Mouse (Mus musculus): ENCODE results near the gene Cldn14.

DNA sequence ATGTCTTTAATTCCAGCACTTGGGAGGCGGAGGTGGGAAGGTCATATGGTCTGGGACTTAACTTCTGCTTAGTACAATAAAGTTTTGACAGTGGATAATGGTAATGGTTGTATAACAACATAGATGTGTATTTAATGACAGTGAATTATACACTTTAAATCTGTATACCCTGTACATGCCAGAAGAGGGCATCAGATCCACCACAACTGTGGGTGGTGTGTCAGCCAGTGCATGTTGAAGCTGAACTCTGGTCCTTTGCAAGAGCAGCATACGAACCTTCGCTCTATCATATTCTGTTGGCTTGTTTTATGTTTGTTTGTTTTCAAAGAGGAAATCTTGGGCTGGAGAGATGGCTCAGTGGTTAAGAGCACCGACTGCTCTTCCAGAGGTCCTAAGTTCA, 61.2 kb downstream of the Cldn14 start:
- TF ChIP-seq ZNF384 (IDR thresholded peaks at IDR 0.05; ENCODE audit: low read depth, low read length): no peak
- no peak for TF ChIP-seq CHD2 (IDR thresholded peaks at IDR 0.05; ENCODE audit: low read depth, low read length)
- no peak for TF ChIP-seq MAFK (IDR thresholded peaks at IDR 0.05; ENCODE audit: insufficient read depth, low read depth, low read length)
- TF ChIP-seq ZC3H11A (IDR thresholded peaks at IDR 0.05; ENCODE audit: borderline replicate concordance, low read depth, low read length): no peak

All from ES-E14 (cell line).